Mouse (Mus musculus) kidney, adult 18-20 months (tissue): ENCODE data around the gene Nbeal1.
A peak's percentile ranks its signal among the peaks of the same experiment; 100 is the strongest.
"Not testable (repeated sequence)": the region's sequence is repeated elsewhere in the genome, so short reads cannot be mapped to it uniquely, and the experiment has no call there.

Experiments
- DNase-seq: peaks from one replicate; pipeline ENCODE4 v3.0.0; 2021

The Nbeal1 gene

GRCm38 (mm10) chr1:60179932-60180783 is at the start of gene Nbeal1:
Gene Nbeal1, plus strand, starts transcription at chr1:60180599.
- DNase-seq = peak; percentile 99

- no peak for DNase-seq
These were observed 43.1 kb upstream of the Nbeal1 start for GRCm38 (mm10) chr1:60137346-60137745.

- DNase-seq = no peak
These were observed 27.7 kb upstream of the Nbeal1 start for GRCm38 (mm10) chr1:60152700-60153099.

GRCm38 (mm10) chr1:60156651-60157050 is 23.7 kb upstream of the Nbeal1 start:
- no peak for DNase-seq

- peak; percentile 59 for DNase-seq
These were observed 22.0 kb upstream of the Nbeal1 start for GRCm38 (mm10) chr1:60158411-60158810.

- DNase-seq = no peak
These were observed 16.7 kb upstream of the Nbeal1 start for GRCm38 (mm10) chr1:60163676-60164075.

GRCm38 (mm10) chr1:60169626-60170025 is 10.8 kb upstream of the Nbeal1 start:
- no peak for DNase-seq

- DNase-seq = no peak
These were observed 10.1 kb upstream of the Nbeal1 start for GRCm38 (mm10) chr1:60170251-60170650.

- no peak for DNase-seq
These were observed 7.3 kb upstream of the Nbeal1 start for GRCm38 (mm10) chr1:60173119-60173518.

GRCm38 (mm10) chr1:60177814-60178213 is 2.6 kb upstream of the Nbeal1 start:
- DNase-seq = not testable (repeated sequence)

GRCm38 (mm10) chr1:60179376-60179775 is 1.0 kb upstream of the Nbeal1 start:
- no peak for DNase-seq

- peak; percentile 67 for DNase-seq
These were observed 404 bp downstream of the Nbeal1 start for GRCm38 (mm10) chr1:60180784-60181221.

- no peak for DNase-seq
These were observed 8.1 kb downstream of the Nbeal1 start for GRCm38 (mm10) chr1:60188454-60188853.

- no peak for DNase-seq
These were observed 16.4 kb downstream of the Nbeal1 start for GRCm38 (mm10) chr1:60196813-60197212.

GRCm38 (mm10) chr1:60199006-60199405 is 18.6 kb downstream of the Nbeal1 start:
- no peak for DNase-seq

GRCm38 (mm10) chr1:60236261-60236660 is 55.9 kb downstream of the Nbeal1 start:
- no peak for DNase-seq

- no peak for DNase-seq
These were observed 60.0 kb downstream of the Nbeal1 start for GRCm38 (mm10) chr1:60240430-60240829.

- DNase-seq = no peak
These were observed 87.7 kb downstream of the Nbeal1 start for GRCm38 (mm10) chr1:60268113-60268512.

- no peak for DNase-seq
These were observed 88.9 kb downstream of the Nbeal1 start for GRCm38 (mm10) chr1:60269314-60269713.

GRCm38 (mm10) chr1:60272471-60272870 is 92.1 kb downstream of the Nbeal1 start:
- no peak for DNase-seq

- DNase-seq = no peak
These were observed 113.5 kb downstream of the Nbeal1 start for GRCm38 (mm10) chr1:60293921-60294320.

GRCm38 (mm10) chr1:60342808-60343629 is 162.6 kb downstream of the Nbeal1 start, which contains the start of gene Cyp20a1:
Gene Cyp20a1, plus strand, starts transcription at chr1:60343323.
- peak; percentile 94 for DNase-seq

- no peak for DNase-seq
These were observed 163.4 kb downstream of the Nbeal1 start for GRCm38 (mm10) chr1:60343630-60344455.
